ENCODE assay signal across 17 mouse cellular contexts in genomic region chr3:149517537-149517936, GRCm38 (mm10).
"Had no signal": no experiment of that assay in that cellular context is flagged by ENCODE, and none has a peak within 500 bp of the region (broad histone marks: within the 10 kb centered on the region; RNA-seq: fewer than 3 reads in every experiment).

No protein-coding gene starts in this region.

- H3K27me3 ChIP-seq: neural tube, embryonic 12.5 days; stomach, embryonic 15.5 days had no signal

- ATAC-seq: intestine, embryonic 16.5 days had no signal

- H3K4me3 ChIP-seq: layer of hippocampus, adult 2 months; left cerebral cortex, adult 2 months; liver, embryonic 13.5 days; neural tube, embryonic 12.5 days; stomach, embryonic 15.5 days had no signal

- H3K4me2 ChIP-seq: liver, embryonic 13.5 days; stomach, embryonic 15.5 days had no signal

- H3K36me3 ChIP-seq: liver, embryonic 13.5 days; neural tube, embryonic 12.5 days; stomach, embryonic 15.5 days had no signal

- H3K27ac ChIP-seq: kidney, postnatal 0 days; layer of hippocampus, adult 2 months; left cerebral cortex, adult 2 months; liver, embryonic 13.5 days; neural tube, embryonic 12.5 days; stomach, embryonic 15.5 days had no signal

- DNase-seq: kidney, adult 18-20 months; kidney, postnatal 25 days; layer of hippocampus, postnatal 36 days; liver, embryonic 13.5 days; lung, adult 2 months; lung, postnatal 14 days; lung, postnatal 4 days; retina, postnatal 1 day; right cerebral cortex, postnatal 25 days; spleen, adult 18-20 months; thymus, postnatal 25 days had no signal

- H3K4me1 ChIP-seq: liver, embryonic 13.5 days; stomach, embryonic 15.5 days had no signal

- H3K9ac ChIP-seq: liver, embryonic 13.5 days; neural tube, embryonic 12.5 days; stomach, embryonic 15.5 days had no signal

- H3K9me3 ChIP-seq: liver, embryonic 13.5 days; neural tube, embryonic 12.5 days; stomach, embryonic 15.5 days had no signal
